Mouse (Mus musculus) kidney, adult 2 months (tissue): Measurements from ENCODE around the gene Scap.

Experiments
- CTCF ChIP-seq: fragments of 200-500 bp; conservative IDR thresholded peaks from 2 replicates; pipeline ENCODE4 v1.5.1; 2011; ENCODE audit warnings: low read depth, mild to moderate bottlenecking, control low read depth, low read length, moderate library complexity, mixed read lengths; ENCODE audit not compliant: insufficient read depth, insufficient read length
- POLR2A ChIP-seq: fragments of 200-500 bp; IDR thresholded peaks from one replicate; pipeline ENCODE4 v1.6.1; 2011; ENCODE audit warnings: low read depth, low read length, control low read depth

DNA sequence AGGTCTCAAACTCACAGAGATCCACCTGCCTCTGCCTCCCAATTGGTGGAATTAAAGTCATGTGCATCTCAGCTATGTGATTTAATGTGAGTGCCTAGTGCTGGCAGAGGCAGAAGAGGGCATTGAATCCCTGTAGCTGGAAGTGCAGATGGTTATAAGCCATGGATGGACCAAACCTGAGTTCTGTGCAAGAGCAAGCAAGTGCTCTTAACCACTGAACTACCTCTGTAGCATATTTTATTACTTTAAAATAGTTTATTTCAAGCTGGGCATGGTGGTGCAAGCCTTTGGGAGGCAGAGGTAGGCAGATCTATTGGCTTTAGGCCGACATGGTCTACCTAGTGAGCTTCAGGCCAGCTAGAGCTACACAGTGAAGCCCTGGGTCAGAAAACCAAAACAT lies 8.9 kb upstream of the Scap start:
- TF ChIP-seq CTCF (no peak), POLR2A (no peak)
